Mouse (Mus musculus): ENCODE results near the gene Eya4. TPM values are rescaled to one million over a fixed set of nuclear protein-coding genes. Genes with fewer than 3 reads are reported as not detected.

Eya4 gene
- polyA plus RNA-seq, 1 experiment from 2014 or later = 0.68 TPM

DNA sequence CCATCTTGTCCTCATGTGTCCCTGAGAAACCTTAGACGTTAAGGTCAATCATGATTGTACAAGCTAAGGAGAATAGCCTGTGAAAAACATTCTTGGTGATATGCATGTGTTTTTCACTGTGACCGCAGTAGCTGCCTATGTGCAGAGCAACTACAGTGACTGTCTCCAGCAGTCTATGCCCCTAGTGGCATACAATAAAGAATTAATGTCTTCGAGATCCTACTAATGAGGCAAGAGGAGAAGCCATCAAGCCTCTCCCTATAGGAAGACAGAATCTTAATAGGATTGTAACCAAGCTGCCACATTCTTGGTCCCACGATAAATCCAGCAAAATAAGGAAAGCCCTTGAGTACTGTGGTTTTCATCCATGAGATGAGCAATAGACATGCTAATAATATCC, 28.3 kb downstream of the Eya4 start:
- Histone ChIP-seq H3K4me2 (no peak overlapping the region), H3K27me3 (replicated peaks) (no peaks in the 10 kb centered on the region), H3K27ac (no peak overlapping the region), H3K4me1 (no peaks in the 10 kb centered on the region), H3K9me3 (no peaks in the 10 kb centered on the region), H3K9ac (no peak overlapping the region), H3K36me3 (replicated peaks) (no peaks in the 10 kb centered on the region), H3K4me3 (no peak overlapping the region)
- 76% methylated on average over 4 of the region's 4 CpGs for WGBS
- no peak for ATAC-seq (replicated peaks)

DNA sequence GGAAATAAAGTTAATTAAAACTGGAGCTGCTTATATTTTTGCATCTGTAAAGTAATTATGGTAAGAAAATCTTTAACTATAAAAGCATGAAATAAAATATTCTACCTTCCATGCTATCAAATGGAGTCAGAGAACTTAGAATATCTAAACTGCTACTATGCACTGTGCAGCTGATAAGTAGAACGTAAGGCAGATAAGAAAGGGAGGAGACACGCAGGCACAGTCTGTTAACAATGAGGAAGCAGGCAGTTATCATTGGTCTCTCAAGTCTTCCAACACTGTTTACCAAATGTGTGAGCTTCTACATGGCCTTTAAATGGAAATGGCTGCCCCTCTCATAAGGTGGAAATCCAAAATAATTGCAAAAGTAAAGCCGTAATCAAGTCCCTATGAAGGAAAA, 55.0 kb downstream of the Eya4 start:
- no peak overlapping the region for H3K27ac ChIP-seq
- no peaks in the 10 kb centered on the region for H3K36me3 ChIP-seq (replicated peaks)
- no peaks in the 10 kb centered on the region for H3K27me3 ChIP-seq (replicated peaks)
- WGBS = 87% methylated on average over 3 of the region's 3 CpGs
- H3K9ac ChIP-seq = no peak overlapping the region
- no peaks in the 10 kb centered on the region for H3K9me3 ChIP-seq
- no peak overlapping the region for H3K4me2 ChIP-seq
- H3K4me1 ChIP-seq = no peaks in the 10 kb centered on the region
- no peak overlapping the region for H3K4me3 ChIP-seq
- no peak for ATAC-seq (replicated peaks)

DNA sequence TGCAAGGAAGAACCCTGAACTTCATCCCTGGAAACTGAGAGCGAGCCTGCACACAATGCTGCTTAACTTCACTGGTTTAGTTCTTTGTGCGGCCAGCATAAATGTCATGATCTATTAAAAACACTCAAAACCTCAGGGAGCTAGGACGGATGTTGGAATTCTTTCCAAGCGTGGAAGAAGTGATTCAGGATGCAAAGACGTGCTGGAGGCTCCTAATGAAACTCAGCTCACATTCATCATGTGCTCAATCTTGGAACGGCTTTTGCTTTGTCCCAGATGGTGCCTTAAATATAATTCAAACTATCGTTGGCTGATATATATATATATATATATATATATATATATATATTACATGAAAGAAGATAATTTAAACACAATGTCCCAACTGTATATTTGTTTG, 58.1 kb downstream of the Eya4 start:
- ATAC-seq (replicated peaks) = no peak
- no peaks in the 10 kb centered on the region for H3K4me1 ChIP-seq
- no peaks in the 10 kb centered on the region for H3K27me3 ChIP-seq (replicated peaks)
- H3K9me3 ChIP-seq = no peaks in the 10 kb centered on the region
- no peak overlapping the region for H3K9ac ChIP-seq
- no peaks in the 10 kb centered on the region for H3K36me3 ChIP-seq (replicated peaks)
- no peak overlapping the region for H3K4me2 ChIP-seq
- no peak overlapping the region for H3K27ac ChIP-seq
- whole genome bisulfite sequencing = 84% methylated on average over 7 of the region's 7 CpGs
- H3K4me3 ChIP-seq = no peak overlapping the region

DNA sequence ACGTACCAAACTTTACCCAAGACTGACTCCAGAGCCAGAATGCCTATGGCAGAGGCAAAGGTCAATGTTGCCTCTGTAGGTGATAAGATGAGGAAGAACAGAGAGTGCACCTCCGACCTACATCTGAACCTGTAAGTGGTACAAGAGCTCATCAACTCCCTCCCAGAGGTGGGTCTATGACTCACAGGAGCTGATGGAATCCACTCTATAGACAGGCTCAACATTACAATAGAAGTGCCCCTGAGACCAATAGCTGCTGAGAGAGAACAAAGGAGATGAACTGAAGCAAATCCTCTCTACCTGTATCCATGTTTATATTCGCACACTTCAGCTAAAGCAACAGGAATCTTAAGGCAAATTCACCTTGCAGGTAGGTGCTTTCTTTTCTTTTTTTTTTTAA, 73.2 kb downstream of the Eya4 start:
- H3K9me3 ChIP-seq = no peaks in the 10 kb centered on the region
- H3K36me3 ChIP-seq (replicated peaks) = no peaks in the 10 kb centered on the region
- H3K4me2 ChIP-seq = no peak overlapping the region
- 91% methylated on average over 3 of the region's 3 CpGs for WGBS
- no peak overlapping the region for H3K9ac ChIP-seq
- no peaks in the 10 kb centered on the region for H3K4me1 ChIP-seq
- no peak for ATAC-seq (replicated peaks)
- H3K27ac ChIP-seq = no peak overlapping the region
- H3K4me3 ChIP-seq = no peak overlapping the region
- no peaks in the 10 kb centered on the region for H3K27me3 ChIP-seq (replicated peaks)

DNA sequence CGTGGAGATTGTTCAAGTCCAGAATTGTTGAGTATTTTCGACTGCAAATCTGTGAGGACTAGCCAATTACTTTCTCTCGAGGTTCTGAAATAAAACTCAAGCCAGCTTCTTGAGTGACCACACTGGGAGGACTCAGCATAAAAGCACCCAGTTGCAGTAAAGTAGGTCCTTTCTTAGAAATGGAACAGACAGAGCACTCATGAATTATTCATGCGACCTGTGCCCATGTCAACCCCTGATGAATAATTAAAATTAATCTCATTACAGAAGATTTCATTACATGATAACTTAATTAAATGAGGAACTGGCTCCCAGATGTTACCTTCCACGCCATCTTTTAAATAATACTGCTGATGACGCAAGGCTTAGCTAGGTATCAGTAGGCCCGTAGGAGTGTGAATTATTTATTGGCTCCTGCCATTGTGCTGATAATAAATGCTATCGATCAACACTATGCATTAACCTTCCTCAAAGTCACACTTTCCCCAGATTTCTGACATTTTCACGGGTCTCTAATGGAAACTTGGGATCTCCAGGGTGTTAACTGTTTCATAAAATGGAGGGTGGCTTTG, 79.5 kb downstream of the Eya4 start:
- no peaks in the 10 kb centered on the region for H3K9me3 ChIP-seq
- H3K9ac ChIP-seq = no peak overlapping the region
- H3K27me3 ChIP-seq (replicated peaks) = no peaks in the 10 kb centered on the region
- no peak overlapping the region for H3K4me3 ChIP-seq
- peak; percentile 71; the same call in 1 of the 2 replicates for ATAC-seq (replicated peaks)
- H3K4me2 ChIP-seq = no peak overlapping the region
- no peaks in the 10 kb centered on the region for H3K36me3 ChIP-seq (replicated peaks)
- 36% methylated on average over 9 of the region's 9 CpGs for WGBS
- 0 out of 2 replicates have a peak, but pooled peaks cover 3% of the 10 kb centered on the region for H3K4me1 ChIP-seq
- H3K27ac ChIP-seq = no peak overlapping the region

DNA sequence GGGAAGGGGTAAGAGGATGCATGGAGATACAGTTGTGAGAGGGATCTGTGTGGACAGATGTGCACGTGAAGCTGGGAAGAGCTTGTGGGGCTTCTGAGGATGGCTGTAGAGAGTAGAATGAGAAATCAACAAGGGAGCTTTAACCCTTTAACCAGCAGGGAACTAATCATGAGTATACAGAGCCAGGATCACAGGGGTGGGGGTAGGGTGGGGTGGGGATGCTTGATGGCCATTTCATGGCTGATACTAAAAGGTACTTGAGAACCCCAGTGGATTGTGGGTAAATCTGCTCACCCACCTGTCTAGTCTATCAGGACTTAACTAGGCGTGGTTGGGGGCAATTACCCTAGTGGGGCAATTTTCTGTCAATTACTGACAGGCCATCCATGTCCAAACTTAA, 80.1 kb downstream of the Eya4 start:
- H3K27me3 ChIP-seq (replicated peaks) = no peaks in the 10 kb centered on the region
- 0 out of 2 replicates have a peak, but pooled peaks cover 3% of the 10 kb centered on the region for H3K4me1 ChIP-seq
- no peaks in the 10 kb centered on the region for H3K9me3 ChIP-seq
- H3K36me3 ChIP-seq (replicated peaks) = no peaks in the 10 kb centered on the region
- WGBS = 79% methylated on average over 2 of the region's 2 CpGs
- no peak overlapping the region for H3K4me3 ChIP-seq
- H3K27ac ChIP-seq = no peak overlapping the region
- ATAC-seq (replicated peaks) = no peak
- no peak overlapping the region for H3K4me2 ChIP-seq
- H3K9ac ChIP-seq = no peak overlapping the region

DNA sequence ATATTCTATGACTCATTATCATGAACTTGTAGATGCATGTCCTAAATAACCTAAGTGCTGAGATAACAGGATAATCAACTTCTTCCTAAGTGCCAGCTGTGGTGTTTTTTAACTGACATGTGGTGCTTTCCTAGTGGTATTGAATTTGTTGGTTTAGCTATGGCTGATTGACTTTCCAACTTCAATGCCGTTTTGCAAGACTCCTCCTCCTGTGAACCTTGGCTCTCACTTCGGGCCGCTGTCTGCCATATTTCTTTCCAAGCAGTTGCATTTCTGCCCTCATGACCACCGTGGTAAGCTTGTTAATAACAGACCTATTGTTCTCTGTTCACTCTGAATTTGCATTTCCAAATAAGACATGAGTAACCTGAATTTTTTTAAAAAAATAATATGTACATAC, 98.4 kb downstream of the Eya4 start:
- no peak overlapping the region for H3K9ac ChIP-seq
- no peak overlapping the region for H3K27ac ChIP-seq
- no peaks in the 10 kb centered on the region for H3K4me1 ChIP-seq
- H3K36me3 ChIP-seq (replicated peaks) = no peaks in the 10 kb centered on the region
- H3K27me3 ChIP-seq (replicated peaks) = no peaks in the 10 kb centered on the region
- no peak for ATAC-seq (replicated peaks)
- no peak overlapping the region for H3K4me2 ChIP-seq
- no peaks in the 10 kb centered on the region for H3K9me3 ChIP-seq
- 68% methylated on average over 4 of the region's 4 CpGs for whole genome bisulfite sequencing
- no peak overlapping the region for H3K4me3 ChIP-seq

DNA sequence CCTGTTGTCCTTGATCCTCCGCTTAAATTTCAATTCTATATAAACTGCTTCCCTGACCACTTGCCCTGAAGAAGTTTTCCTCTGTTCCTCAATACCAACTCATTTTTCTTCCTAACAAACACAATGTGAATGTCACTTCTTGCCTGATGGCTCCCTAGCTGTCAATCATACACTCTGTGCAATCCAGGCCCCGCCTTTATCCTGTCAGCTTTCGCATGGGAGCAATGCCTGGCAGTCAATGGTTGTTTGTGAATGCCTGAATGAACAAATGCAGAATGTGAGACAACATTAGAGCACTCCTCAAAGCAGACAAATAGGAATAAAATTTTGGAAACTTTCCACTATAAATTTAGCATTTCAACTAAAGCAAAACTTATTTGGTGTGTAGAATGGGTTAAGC, 104.1 kb downstream of the Eya4 start:
- ATAC-seq (replicated peaks) = no peak
- H3K4me2 ChIP-seq = no peak overlapping the region
- no peaks in the 10 kb centered on the region for H3K36me3 ChIP-seq (replicated peaks)
- 76% methylated on average over 3 of the region's 3 CpGs for WGBS
- H3K27me3 ChIP-seq (replicated peaks) = no peaks in the 10 kb centered on the region
- H3K4me3 ChIP-seq = no peak overlapping the region
- H3K4me1 ChIP-seq = no peaks in the 10 kb centered on the region
- H3K9me3 ChIP-seq = no peaks in the 10 kb centered on the region
- H3K9ac ChIP-seq = no peak overlapping the region
- H3K27ac ChIP-seq = no peak overlapping the region

DNA sequence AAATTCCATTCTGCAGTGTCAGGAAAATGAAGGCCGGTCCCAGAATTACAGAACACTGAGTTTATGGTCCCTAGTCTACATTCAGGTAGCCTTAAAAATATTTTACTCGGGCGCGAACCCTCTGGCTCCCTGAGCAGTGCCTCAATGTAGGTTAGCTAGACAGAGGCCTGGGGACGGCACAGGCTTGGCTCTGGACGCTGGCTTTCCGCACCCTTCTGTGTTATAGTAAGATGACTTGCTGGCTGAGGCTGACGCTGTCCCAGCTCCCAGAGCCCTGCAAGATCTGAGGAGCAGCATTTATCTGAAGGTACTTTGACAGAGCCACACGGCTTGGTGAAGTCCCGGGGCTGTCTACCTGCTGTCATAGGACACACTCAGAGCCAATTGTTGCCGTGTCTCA, 113.7 kb downstream of the Eya4 start:
- H3K4me3 ChIP-seq = no peak overlapping the region
- no peak for ATAC-seq (replicated peaks)
- H3K27ac ChIP-seq = no peak overlapping the region
- no peak overlapping the region for H3K4me2 ChIP-seq
- H3K9ac ChIP-seq = no peak overlapping the region
- H3K9me3 ChIP-seq = no peaks in the 10 kb centered on the region
- no peaks in the 10 kb centered on the region for H3K27me3 ChIP-seq (replicated peaks)
- H3K36me3 ChIP-seq (replicated peaks) = no peaks in the 10 kb centered on the region
- H3K4me1 ChIP-seq = no peaks in the 10 kb centered on the region
- 75% methylated on average over 11 of the region's 11 CpGs for WGBS

DNA sequence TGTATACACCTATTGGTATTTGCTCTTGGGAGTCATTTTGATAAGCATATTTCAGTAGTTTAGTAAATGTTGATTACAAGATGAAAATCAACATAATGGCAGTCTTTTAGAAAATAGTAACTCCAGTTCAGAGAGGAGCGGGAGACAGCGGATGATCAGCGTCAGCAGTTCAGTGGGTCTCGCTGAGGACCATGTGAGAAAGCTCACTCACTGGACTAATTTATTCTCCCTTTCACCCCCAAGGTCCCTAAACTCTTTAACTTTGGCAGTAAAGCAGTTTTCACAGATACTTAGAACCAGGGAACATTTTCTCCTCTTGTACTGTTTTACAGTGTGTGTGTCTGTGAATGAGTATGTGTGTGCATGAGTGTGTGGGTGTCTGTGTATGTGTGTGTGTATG, 115.2 kb downstream of the Eya4 start:
- no peak for ATAC-seq (replicated peaks)
- Histone ChIP-seq H3K27ac (no peak overlapping the region), H3K4me2 (no peak overlapping the region), H3K36me3 (replicated peaks) (no peaks in the 10 kb centered on the region), H3K9me3 (no peaks in the 10 kb centered on the region), H3K4me3 (no peak overlapping the region), H3K27me3 (replicated peaks) (no peaks in the 10 kb centered on the region), H3K9ac (no peak overlapping the region), H3K4me1 (no peaks in the 10 kb centered on the region)
- 89% methylated on average over 4 of the region's 4 CpGs for WGBS

DNA sequence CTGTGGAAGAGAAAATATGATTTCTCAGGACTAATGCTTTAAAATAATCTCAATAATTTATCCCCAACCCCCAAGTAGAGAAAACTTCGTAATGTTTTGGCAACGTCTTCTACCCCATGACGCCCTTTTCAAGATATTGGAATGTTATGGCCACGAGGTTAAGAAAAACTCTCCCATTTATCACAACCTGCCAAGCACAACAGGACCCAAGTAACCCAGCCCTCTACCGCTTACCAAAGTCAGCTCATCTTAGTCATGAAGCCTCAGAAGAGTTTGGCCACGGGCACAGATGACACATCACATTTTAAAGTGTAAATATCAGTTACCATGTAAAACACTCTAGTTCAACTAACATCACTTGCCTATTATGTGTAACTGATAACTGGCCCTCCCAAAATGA, 117.2 kb downstream of the Eya4 start:
- Histone ChIP-seq H3K27me3 (replicated peaks) (no peaks in the 10 kb centered on the region), H3K4me3 (no peak overlapping the region), H3K4me2 (no peak overlapping the region), H3K4me1 (no peaks in the 10 kb centered on the region), H3K27ac (no peak overlapping the region), H3K36me3 (replicated peaks) (no peaks in the 10 kb centered on the region), H3K9me3 (no peaks in the 10 kb centered on the region), H3K9ac (no peak overlapping the region)
- WGBS = 85% methylated on average over 6 of the region's 6 CpGs
- no peak for ATAC-seq (replicated peaks)

DNA sequence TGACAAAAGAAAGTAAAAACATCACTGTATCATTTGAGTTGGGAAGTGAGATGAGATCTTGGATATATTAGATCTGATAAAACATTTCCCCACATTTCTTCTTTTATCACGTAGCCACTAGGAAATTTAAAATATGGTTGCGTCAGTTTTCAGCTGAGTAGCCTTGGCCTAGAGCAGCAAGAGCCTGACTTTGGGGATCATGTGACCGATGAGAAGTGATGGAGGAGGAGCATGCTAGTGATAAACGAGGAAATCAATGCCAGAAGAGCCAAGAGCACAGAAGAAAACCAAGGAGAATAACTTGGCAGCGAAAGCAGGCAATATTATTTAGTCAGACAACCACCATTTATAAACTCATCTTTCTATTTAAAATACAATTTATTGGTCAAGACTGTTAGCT, 119.7 kb downstream of the Eya4 start:
- Histone ChIP-seq H3K36me3 (replicated peaks) (no peaks in the 10 kb centered on the region), H3K9ac (no peak overlapping the region), H3K4me3 (no peak overlapping the region), H3K4me1 (no peaks in the 10 kb centered on the region), H3K4me2 (no peak overlapping the region), H3K9me3 (no peaks in the 10 kb centered on the region), H3K27me3 (replicated peaks) (no peaks in the 10 kb centered on the region), H3K27ac (no peak overlapping the region)
- 83% methylated on average over 5 of the region's 5 CpGs for WGBS
- no peak for ATAC-seq (replicated peaks)

DNA sequence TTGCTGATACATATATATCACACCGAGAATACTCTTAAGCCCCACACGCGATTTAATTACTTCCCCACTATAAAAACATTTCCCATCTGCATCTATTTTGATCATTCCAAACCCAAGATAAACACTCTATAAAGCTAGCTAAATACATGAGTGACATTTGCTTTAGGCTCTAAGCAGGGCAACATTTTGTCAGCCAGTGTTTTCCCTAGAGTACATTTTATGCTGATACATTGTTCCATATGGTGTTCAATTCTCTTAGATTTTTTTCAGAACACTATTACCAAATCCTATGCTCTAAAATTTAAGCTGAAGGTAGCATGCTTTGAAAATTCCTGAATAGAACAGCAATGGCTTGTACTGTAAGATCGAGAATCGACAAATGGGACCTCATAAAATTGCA, 127.2 kb downstream of the Eya4 start:
- Histone ChIP-seq H3K27me3 (replicated peaks) (no peaks in the 10 kb centered on the region), H3K36me3 (replicated peaks) (no peaks in the 10 kb centered on the region), H3K9ac (no peak overlapping the region), H3K4me1 (no peaks in the 10 kb centered on the region; the same call in 1 of the 2 replicates), H3K4me3 (no peak overlapping the region), H3K9me3 (no peaks in the 10 kb centered on the region), H3K4me2 (no peak overlapping the region), H3K27ac (no peak overlapping the region)
- ATAC-seq (replicated peaks) = no peak
- 90% methylated on average over 5 of the region's 5 CpGs for WGBS
